Mouse (Mus musculus) heart, adult 8-10 months (tissue): ENCODE measurements at regions not wholly inside any gene's neighbourhood (a gene's known extent, or its start where the extent isn't known, plus 50 kb on each side); places are given as distances from the start of the nearest gene placed in this dataset.

ENCODE experiments used
- DNase-seq: peaks from one replicate; pipeline ENCODE4 v3.0.0; 2022; ENCODE audit warnings: low spot score

DNA sequence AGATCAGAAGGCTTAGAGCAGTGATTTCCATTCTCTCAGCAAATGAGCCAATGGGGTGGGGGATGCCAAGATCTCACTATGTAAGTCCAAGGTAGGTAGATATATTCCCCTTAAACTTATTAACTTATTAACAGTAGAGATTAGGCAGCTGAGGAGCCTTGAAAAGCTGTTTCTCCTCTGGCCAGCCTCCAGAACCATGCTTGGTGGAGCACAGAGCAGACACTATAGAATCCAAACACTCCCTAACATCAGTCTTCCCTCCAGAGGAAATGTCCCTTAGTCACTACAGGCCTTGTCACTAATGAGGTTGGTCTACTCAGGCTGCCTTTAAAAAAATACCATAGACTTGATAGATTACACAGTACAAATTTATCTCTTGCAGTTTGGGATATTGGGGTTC, 152.8 kb upstream of the Usp24 start:
- no peak for DNase-seq

DNA sequence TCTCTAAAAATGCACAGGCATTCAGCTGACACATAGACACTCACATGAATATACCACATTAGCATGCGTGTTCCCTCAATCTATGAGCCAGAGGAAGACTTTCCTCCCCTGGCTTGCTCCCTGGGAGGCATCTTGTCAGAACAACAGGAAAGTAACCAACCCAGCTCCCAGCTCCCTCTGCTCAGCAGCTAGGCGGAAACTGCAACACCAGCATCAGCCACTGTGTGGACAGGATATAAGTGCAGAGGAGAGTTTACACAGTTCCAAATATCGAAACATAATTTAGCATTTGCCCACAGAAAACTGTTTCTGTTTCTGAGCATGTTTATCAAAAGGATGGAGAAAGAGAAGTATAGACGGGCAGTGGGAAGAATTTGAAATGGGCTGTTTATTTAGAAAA, 148.3 kb upstream of the Usp24 start:
- DNase-seq, result no peak

DNA sequence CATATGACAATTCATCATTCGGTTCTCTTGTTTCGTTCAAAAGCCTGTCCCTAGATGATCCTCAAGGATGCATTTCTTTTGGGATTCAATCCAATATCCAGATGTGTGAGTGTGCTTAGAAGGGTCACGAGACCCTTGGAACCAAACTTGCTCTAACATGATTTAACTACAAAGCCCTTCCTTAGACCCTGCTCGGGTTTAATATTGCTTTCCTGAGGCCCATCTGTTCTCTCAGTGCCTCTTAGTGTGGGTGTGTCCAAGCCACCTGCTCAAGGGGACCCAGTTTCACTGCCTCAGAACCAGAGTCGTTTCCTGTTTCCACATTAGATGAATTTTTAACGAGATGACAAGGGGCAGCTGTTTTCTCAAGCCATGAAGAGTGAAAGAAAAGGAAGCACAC, 147.3 kb upstream of the Usp24 start:
- DNase-seq, result no peak

DNA sequence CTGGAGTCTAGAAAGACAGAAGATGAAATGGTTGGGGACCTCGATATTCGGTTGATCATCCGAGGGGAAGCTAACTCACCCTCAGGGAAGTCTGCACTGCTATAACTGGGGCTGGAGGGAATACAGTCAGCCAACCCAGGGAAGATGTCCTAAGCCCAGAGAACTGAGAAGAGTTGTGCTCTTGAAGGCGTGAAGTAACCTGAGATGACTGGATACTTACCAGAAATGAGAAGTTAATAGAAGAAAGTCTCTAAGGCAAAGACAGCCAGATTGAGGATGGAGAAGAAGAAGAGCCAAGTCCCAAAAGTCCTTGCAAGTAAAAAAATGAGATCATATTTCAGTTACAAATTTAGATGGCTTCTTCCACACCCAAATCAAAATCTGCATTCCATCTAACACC, 146.5 kb upstream of the Usp24 start:
- DNase-seq, result no peak

DNA sequence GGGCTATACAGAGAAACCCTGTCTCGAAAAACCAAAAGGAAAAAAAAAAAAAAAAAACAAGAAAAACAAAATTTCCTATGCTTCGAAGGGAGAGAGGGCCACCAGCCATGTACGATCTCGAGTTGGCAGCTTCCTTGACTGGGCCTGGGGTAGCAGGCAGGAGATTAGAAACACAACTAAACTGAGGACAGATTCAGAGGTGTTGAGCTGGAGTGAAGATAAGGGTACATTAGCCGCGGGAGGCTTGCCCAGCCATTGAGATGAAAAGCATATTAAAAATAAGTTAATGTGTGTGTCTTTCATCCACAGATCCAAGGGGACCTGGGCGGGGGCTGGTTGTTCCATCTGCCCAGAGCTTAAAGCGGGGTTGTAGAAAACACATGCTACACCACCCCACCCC, 145.3 kb upstream of the Usp24 start:
- no peak for DNase-seq

DNA sequence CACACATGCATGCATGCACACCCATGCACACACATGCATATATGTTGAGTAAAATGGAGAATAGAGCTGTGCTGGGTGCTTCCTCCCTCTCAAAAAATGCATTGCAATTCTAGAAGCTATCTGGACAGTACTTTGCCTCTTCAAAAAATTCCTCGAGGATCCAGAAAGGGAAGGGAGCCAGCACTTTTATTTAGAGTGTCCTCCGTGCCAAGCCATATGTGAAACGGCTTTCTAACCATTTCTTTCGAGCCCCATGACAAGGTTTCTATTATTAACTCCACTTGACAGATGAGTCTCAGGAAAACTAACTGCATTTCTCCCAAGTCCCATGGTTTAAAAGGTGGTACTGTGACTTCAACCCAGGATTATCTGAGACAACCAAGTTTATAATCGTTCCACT, 140.7 kb upstream of the Usp24 start:
- no peak for DNase-seq

DNA sequence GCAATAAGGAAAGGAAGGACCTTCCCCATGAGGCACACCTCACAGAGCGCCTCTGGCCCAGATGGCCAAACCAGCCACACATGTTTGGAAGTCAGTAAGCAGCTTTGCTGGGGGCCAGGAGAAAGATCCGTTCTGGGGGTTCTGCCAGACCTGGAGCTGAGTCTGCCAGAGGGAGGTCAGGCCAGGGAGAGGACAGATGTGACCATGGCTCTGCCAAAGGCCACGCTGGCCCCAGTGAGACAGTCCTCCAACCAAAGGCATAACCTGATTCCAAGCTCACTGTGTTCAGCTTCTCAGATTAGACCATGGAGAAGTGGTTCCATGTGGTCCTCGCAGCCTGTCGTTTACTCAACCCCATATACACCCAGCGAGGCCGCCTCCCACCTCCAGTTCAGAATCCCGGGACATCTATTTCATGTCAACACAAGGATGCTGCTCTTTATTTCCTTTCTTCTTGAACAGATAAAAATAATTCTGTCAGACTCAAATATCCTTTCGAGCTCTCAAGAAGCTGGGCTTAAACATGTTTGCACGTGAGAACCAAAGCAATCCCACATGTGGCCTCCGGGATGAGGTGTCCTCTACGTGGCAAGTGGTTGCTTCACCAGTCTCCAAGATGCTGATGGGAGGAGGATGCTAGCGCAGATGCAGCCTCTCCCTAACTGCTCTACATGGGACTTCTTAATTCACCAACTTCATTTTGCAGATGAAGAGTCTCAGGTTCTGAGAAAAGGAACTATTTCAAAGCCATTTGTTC, 130.1 kb upstream of the Usp24 start:
- peak; percentile 76 for DNase-seq

DNA sequence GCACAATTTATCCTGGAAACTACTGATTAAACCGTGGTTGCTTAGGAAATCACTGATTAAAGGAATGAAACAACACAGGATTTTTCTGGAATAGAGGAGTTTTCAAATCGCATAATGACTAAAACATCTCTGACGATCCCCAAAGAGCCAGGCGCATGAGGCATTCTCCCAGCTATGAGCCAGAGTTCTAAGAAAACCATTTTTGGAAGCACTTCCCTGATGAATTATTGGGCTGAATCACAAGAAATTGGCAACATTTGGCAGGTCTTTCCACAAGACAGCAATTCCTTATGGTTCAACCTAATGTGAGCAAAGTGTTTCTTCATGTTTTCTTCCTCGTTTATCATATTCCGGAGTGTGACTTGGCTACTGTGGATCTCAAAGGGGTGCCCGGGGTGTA, 129.3 kb upstream of the Usp24 start:
- DNase-seq, result peak; percentile 48

DNA sequence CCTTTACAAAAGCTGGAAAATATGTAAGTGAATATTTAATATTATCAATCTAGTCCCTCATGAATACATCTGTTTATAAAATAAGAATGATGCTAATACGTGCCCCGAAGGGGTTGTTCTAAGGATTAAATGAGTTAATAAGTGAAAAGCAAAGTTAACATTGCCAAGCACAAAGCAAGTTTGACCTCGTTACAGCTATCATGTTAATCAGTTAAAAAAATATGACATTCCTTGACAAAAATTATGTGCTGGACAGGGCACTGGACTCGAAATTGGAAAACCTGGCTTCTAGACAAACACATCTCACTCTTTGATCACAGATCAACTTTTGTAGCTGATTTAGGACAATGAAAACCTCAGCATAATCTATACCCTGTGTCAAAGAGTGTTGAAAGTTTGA, 125.8 kb upstream of the Usp24 start:
- no peak for DNase-seq

DNA sequence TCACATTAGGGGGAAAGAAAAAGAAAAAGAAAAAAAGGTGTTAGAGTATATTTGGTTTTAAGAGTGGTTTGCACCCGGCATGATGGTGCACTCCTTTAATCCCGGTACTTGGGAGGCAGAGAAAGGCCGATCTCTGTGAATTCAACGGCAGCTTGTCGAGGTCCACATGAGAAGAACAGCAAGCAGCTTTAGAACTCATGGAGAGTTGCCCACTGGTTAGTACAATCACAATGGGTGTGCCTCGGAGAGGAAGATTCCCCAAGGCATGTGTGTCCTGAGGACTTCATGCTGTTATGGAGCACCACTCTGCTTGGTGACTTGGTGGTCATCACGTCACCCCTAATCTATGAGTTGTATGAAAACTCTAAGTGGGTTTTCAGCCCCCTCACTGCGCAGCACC, 124.7 kb upstream of the Usp24 start:
- no peak for DNase-seq

DNA sequence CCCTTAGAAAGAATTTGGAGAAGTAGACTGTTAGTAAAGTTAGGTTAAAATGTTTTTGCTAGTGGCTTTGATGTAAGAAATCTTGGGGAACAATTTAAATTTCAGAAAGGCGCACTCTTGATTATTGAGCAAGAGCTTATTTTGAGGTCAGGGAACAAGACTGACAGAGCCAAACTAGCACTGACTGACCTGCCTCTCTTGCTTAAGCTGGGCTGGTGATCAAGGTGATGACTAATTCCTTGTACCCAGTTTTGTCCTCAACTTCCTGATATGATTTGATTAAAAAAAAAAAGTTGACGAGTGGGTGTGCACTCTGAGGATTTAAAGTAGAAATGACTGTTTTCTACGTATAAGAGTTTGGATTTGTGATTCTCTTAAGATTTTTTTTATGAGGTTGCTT, 124.2 kb upstream of the Usp24 start:
- DNase-seq, result peak; percentile 47

DNA sequence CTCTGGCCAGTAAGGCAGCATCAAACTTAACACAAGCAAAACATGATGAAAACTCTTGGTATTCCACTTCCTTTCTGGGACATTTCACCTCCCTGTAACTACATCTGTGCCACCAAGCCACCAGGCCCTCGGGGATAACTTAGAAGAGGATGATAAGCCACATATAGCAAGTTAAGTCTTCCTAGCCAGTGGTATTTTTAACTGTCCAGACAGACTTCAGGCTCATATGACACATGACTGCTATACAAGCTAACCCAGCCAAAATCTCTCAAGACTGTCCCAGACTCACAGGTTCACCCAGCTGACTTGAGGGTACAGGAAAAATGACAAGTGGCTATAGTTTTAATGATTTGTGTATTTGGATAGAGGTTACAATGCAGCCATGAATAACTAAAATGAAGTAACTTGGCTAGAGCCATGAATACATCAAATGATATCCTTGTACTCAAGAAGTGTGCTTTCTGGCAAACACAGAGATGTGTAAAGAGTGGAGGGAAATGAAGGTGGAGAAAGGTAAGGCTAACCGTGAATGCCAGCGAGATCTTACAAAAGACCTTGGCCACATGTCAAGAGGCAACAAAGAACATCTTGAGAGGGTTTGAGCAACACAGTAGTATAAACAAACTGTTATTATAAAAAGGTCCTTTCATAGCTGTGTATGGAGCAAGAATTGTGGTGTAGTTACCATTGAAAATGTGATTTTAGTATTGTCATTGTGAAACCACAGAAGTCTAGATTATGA, 122.6 kb upstream of the Usp24 start:
- no peak for DNase-seq

DNA sequence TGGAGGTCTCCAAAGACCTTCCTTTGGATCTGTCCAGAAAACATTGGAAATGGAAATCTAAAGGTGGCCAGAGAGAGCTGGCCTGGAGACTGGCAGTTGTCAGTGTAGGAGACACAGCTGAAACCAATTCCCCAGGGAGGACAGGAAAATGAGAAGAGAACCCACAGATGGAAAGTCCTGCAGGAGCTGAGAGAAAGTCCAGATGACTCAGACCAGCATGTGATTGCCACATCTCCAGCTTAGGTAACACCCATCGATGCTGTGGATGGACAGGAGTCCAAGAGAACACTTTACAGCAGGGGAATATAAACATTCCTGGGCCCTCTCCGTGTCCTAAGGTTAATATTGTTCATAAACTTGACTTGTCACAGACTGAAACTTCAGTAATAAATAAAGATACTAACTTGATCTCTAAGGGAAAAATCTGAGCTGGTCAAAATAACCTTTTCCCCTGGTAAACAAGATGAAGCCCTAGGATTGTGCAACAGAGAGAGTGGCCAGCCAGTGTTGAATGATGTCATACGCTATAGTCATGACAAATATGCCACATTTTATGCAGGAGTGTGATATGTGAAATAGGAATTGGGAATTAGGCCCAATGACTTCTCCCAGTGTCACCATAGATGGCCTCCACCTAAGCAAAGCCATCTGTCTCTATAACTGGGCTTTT, 120.4 kb upstream of the Usp24 start:
- peak; percentile 44 for DNase-seq

DNA sequence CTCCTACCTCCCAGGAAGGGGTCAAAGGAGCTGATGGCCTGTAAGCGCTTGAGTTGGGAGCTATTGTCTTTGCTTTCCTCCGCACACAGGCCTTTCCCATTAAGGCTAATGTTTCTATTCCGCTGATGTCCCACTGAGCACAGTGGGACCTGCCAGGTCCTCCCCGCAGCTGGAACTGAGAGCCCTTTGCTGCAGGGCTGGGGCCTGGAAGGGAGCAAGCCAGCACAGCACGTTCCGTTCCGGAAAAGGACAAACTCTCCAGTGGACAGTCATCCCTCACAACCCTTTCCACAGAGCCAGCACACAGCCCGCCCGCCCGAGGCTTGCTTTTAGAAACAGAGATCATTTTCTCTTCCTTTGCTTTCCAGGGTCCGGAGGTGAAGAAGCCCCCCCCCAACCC, 116.2 kb upstream of the Usp24 start:
- DNase-seq, result peak; percentile 83

DNA sequence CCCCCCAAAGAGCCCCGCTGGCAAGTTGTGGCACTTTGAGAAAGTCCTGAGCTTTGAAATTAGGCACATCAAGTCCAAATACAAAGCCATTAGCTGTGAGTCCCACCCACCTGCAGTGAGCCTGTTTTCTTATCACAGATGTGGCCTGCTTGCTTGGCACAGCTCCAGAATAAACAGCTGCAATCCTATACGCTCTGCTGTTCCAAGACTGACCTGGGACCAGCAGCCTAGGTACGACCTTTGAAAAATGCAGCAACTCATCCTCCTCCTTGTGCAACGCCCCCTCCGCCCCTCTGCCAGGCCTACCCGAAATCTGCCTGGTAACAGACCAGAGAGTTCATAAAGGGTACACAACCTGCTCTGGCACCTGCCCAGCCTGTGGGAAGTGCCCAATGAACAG, 115.8 kb upstream of the Usp24 start:
- peak; percentile 35 for DNase-seq

DNA sequence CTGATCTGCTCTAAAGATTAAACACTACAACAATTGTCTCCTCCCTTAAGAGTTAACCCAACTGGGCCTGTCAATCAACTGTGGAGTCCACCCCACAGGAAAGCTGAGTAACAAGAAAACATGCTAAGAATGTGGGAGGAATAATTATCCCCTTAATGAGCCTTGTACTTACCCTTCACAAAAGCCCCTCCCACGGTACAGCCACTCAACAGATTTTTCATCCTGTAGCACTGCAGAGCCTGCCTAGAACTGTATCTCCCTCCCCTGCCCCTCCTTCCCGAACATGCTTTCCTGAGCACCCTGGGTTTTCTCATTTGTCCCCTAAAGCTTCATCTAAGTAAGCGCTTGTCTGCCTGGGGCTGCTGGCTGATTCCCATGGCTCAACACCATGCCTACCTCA, 113.5 kb upstream of the Usp24 start:
- no peak for DNase-seq

DNA sequence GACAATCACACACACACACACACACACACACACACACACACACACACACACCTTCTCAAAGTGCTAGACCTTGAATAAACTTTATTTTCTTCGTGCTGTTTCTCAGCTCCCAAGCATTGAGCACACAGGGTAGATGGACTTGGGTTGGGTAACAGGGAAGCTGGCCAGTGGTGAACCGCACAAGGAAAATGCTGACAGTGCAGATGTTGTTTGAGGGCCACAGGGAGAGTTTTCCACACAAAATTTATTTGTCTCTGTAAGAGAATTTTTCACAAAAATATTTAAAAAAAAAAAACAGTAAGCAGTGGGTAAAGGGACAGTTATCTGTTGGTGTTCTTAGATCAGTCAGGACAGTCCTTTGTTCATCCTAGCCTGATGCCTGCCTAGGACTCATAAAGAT, 110.8 kb upstream of the Usp24 start:
- no peak for DNase-seq

DNA sequence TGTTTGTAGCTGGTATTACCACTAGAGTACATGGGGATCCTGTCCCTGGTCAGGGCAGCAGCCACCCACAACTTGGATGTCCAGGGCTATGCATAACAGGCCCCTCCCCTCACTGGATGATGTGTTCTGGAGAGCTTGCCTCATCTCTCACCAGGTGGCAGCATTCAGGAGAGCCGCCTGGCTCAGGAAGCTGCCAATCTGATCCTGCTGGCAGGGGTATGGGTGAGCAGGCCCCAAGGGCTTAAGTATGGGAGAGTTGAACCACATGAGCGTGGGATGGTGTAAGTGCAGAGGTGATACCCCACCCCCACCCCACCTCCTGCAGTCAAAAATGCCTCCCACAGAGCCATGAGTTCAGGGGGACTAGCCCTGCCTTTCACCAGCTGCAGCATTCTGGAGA, 110.0 kb upstream of the Usp24 start:
- no peak for DNase-seq

DNA sequence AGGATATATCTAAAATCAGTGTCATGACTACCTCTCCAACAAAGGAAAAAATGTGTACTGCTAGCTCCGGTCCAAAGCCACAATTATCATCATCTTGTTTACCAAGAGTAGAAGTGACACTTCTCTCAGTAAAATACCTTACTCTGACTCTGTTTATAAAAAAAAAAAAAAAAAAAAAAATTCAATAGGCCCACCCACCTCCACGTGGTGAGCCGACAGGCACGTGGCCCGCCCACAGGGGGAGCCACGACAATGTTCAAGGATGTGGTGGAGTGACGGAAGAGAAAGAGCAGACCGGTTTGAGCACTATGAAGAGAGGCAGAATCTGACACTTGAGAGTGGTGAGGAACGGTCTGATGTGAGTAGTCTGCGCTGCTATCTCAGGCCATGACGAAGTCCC, 106.5 kb upstream of the Usp24 start:
- no peak for DNase-seq

DNA sequence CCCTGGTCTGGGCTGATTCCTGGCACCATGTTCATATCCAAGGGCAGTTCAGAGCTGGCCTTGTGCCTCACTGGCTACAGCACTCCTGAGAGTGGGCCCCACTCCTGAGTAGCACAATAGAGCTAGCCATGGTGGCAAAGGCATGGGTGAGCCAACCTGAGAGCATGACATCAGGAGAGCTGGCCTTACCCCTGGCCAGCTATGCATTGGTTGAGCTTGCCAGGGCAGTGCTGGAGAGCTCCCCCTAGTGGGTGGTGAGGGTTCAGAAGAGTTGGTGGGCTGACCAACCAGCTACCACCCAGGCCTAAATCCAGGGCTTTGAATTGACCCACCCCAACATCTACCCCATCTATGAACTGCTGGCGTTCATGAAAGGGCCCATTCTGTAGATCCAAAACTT, 106.0 kb upstream of the Usp24 start:
- DNase-seq, result no peak

DNA sequence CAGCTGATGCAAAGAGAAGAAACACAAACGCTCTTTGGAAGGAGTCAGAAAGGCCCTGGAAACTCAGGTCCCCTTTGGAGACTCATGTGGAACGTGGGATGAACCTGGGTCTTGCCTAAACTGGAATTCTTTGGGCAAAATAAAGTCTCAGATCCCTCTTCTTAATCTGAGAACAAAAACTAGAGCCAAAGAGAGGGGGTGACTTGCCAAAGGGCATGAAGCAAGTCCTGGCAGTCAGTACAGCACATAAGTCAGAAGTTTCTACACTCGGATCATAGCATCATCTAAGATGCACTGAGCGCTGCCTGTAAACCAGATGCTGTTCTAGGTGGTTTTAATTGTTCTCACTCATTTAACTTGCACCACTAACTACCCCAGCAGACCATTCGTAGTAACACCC, 101.8 kb upstream of the Usp24 start:
- DNase-seq, result no peak

DNA sequence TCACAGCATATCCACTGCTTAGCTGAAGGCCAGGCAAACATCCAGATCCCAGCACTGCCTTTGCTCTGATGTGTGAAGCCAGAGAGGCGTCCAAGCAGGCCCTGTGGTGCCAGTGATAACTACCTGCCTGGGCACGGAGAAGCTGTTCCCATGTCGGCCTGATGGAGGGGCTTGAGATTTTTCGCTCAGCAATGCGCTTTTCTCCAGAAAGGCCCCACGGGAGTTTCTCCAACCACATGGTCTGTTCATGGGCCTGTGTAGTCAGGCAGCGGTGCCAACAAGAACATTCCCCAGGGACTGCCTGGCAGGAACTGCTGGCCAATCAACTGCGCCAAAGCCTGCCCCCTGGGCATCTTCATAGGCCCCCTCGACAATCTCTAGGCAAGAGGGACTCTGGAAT, 95.4 kb upstream of the Usp24 start:
- no peak for DNase-seq
